Comparison of ENCODE assay signal across 30 mouse cellular contexts in the genomic region with DNA sequence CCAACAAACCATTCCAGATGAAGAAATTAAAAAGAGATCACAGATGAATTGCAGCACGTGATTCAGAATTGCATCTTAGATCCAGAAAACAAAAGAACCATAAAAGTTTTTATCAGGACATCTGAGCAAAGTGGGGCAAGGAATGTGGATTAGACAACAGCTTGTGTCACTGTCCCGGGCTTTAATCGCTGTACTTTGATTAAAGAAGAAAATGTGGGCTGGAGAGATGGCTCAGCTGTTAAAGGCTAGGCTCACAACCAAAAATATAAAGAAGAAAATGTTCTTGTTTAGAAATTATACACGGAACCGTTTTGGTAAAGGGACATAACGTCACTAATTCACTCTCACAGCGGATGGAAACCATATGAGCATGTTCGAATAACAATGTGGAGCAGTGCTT.
"Had no signal": no experiment of that assay in that cellular context is flagged by ENCODE, and none has a peak within 500 bp of the region (broad histone marks: within the 10 kb centered on the region; RNA-seq: fewer than 3 reads in every experiment).

No protein-coding gene starts in this region.

- DNase-seq: left cerebral cortex, postnatal 4 days; liver; liver, embryonic 13.5 days; liver, postnatal 0 days; lung, adult 18-20 months; lung, adult 2 months; lung, embryonic 14.5 days; lung, postnatal 10 days; lung, postnatal 36 days; lung, postnatal 4 days; midbrain, embryonic 14.5 days had no signal

- H3K9me3 ChIP-seq: limb, embryonic 10.5 days; limb, embryonic 12.5 days; limb, embryonic 13.5 days; limb, embryonic 15.5 days; liver, embryonic 12.5 days; liver, embryonic 13.5 days; liver, embryonic 15.5 days; lung, embryonic 15.5 days; midbrain, embryonic 10.5 days; midbrain, embryonic 12.5 days; midbrain, embryonic 13.5 days; midbrain, embryonic 15.5 days; neural tube, embryonic 12.5 days had no signal

- H3K4me1 ChIP-seq: limb, embryonic 10.5 days; limb, embryonic 12.5 days; limb, embryonic 13.5 days; limb, embryonic 15.5 days; liver, embryonic 12.5 days; liver, embryonic 13.5 days; liver, embryonic 15.5 days; lung, embryonic 15.5 days; midbrain, embryonic 10.5 days; midbrain, embryonic 12.5 days; midbrain, embryonic 13.5 days; midbrain, embryonic 15.5 days; neural tube, embryonic 12.5 days had no signal

- ATAC-seq: liver, embryonic 12.5 days; liver, postnatal 0 days; midbrain, embryonic 13.5 days; midbrain, embryonic 15.5 days; midbrain, embryonic 16.5 days had no signal

- H3K4me3 ChIP-seq: limb, embryonic 10.5 days; limb, embryonic 12.5 days; limb, embryonic 13.5 days; limb, embryonic 15.5 days; liver, embryonic 12.5 days; liver, embryonic 13.5 days; liver, embryonic 15.5 days; lung, embryonic 15.5 days; megakaryocyte, embryonic 14.5 days; midbrain, embryonic 10.5 days; midbrain, embryonic 12.5 days; midbrain, embryonic 13.5 days; midbrain, embryonic 15.5 days; myocyte; neural tube, embryonic 12.5 days had no signal

- H3K27ac ChIP-seq: limb, embryonic 10.5 days; limb, embryonic 12.5 days; limb, embryonic 13.5 days; limb, embryonic 15.5 days; liver, embryonic 12.5 days; liver, embryonic 13.5 days; liver, embryonic 14.5 days; liver, embryonic 15.5 days; lung, embryonic 15.5 days; macrophage; midbrain, embryonic 10.5 days; midbrain, embryonic 12.5 days; midbrain, embryonic 13.5 days; midbrain, embryonic 15.5 days; neural tube, embryonic 12.5 days had no signal

- H3K27me3 ChIP-seq: liver, embryonic 12.5 days; liver, embryonic 13.5 days; liver, embryonic 15.5 days; lung, embryonic 15.5 days; midbrain, embryonic 12.5 days; midbrain, embryonic 13.5 days; midbrain, embryonic 15.5 days; neural tube, embryonic 12.5 days had no signal

- H3K9ac ChIP-seq: limb, embryonic 12.5 days; limb, embryonic 13.5 days; limb, embryonic 15.5 days; liver, embryonic 12.5 days; liver, embryonic 13.5 days; liver, embryonic 14.5 days; liver, embryonic 15.5 days; liver, postnatal 0 days; lung, embryonic 14.5 days; lung, embryonic 15.5 days; midbrain, embryonic 12.5 days; midbrain, embryonic 13.5 days; midbrain, embryonic 15.5 days; neural tube, embryonic 12.5 days had no signal

- H3K36me3 ChIP-seq: limb, embryonic 10.5 days; limb, embryonic 12.5 days; limb, embryonic 13.5 days; limb, embryonic 15.5 days; liver, embryonic 12.5 days; liver, embryonic 13.5 days; liver, embryonic 15.5 days; lung, embryonic 15.5 days; midbrain, embryonic 10.5 days; midbrain, embryonic 12.5 days; midbrain, embryonic 13.5 days; midbrain, embryonic 15.5 days; neural tube, embryonic 12.5 days had no signal

- H3K4me2 ChIP-seq: limb, embryonic 12.5 days; limb, embryonic 13.5 days; limb, embryonic 15.5 days; liver, embryonic 11.5 days; liver, embryonic 12.5 days; liver, embryonic 13.5 days; liver, embryonic 15.5 days; lung, embryonic 14.5 days; lung, embryonic 15.5 days; midbrain, embryonic 11.5 days; midbrain, embryonic 12.5 days; midbrain, embryonic 13.5 days; midbrain, embryonic 15.5 days; neural tube, embryonic 12.5 days had no signal
